Mouse (Mus musculus): Measurements from ENCODE around the gene Srrm4.

Gene Srrm4

DNA sequence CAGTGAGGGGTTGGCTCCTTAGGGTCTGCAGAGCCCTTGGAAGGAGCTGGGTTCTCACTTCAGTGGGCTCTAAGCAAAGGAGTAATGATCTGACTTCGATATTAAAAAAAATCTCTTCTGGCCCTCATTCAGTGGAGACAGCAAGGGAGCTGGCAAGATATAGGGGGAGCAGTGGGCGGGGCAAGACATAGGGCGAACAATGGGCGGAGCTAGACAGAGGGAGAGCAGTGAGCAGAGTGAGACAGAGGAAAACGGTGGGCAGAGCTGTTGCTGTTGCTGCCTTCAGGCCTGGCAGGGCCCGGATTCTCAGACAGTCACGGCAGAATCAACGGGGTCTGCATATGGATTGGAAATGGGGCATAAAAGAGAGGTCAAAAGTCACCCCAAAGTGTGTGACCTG lies 102.0 kb downstream of the Srrm4 start:
- no peak for DNase-seq (ENCODE audit: low spot score)

DNA sequence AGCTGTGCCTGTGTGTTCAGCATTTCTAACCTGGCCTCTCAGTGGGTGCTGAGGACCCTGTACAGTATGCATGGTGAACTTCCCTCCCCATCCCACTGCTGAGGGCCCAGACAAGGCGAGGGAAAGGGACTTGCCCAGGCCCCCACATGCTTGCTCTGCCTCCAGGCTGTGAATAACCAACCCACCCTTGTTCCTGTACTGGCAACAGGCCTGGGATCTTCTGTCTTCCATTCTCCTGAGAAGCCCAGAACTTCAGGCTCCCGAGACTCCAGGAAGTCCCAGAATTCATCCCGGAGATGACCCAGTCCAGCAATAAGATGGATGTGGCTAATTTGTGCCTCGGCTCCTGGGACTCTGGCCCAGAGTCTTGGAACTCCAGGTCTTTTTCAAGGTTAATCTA lies 105.5 kb downstream of the Srrm4 start:
- DNase-seq (ENCODE audit: low spot score), result no peak

- DNase-seq (ENCODE audit: low spot score), result no peak
These were observed 106.5 kb downstream of the Srrm4 start for GRCm38 (mm10) chr5:116485069-116485468.

- DNase-seq (ENCODE audit: low spot score), result no peak
These were observed 107.4 kb downstream of the Srrm4 start for GRCm38 (mm10) chr5:116484236-116484635.

DNA sequence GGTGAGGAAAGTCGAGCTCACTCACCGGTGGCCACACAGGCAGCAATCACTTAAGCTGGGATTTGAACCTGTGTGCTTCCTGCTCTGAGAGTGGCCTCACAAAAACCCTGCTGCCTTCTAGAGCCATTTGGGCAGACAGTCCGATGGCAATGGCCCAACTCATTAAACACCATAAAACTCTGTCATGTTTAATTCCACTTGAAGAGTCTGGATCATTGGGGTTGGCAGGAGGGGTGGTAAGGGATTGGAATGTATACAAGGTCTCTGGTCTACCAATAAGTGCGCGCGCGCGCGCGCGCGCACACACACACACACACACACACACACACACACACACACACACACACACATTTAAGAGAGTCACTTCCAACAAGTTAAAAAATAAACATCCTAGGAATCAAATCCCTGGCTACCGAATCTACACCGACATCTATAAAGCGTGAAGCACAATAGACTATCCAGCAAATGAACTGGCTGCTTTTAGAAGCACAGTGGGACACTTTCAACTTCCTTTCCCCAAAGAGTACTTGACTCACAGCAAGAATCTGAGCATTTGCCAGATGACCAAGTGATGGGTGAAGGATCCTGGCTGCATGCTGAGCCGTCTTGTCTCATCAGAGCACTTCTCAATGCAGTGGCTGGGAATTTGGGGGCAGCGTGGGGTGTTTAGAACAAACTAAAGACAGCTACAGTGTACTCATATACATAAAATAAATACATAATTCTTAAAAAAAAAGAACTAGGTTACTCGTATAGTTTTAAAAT lies 112.8 kb downstream of the Srrm4 start:
- DNase-seq (ENCODE audit: low spot score), result no peak

DNA sequence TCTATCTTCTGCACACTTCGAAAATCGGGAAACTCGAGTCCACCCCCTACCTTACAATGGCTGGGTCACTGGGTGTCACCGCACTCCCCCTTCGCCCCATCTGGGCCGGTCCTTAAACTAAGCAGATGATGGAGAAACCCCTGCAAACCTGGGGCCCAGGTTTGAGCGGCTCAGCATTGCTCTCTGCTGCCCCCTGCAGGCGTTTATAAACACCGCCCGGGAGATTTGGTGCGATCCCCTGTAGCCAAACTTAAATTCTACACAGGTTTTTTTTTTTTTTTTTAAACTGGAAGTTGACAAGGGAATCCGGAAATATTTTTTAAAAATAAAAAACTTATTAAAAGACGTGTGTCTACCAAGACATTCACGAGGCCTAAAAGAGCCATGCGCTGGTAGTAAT lies 115.6 kb downstream of the Srrm4 start:
- peak; percentile 46 for DNase-seq (ENCODE audit: low spot score)

- DNase-seq (ENCODE audit: low spot score), result no peak
These were observed 130.1 kb downstream of the Srrm4 start for GRCm38 (mm10) chr5:116461354-116462042.

- DNase-seq (ENCODE audit: low spot score), result no peak
These were observed 131.6 kb downstream of the Srrm4 start for GRCm38 (mm10) chr5:116459970-116460369.

GRCm38 (mm10) chr5:116457791-116458190 lies 133.8 kb downstream of the Srrm4 start:
- DNase-seq (ENCODE audit: low spot score), result no peak

DNA sequence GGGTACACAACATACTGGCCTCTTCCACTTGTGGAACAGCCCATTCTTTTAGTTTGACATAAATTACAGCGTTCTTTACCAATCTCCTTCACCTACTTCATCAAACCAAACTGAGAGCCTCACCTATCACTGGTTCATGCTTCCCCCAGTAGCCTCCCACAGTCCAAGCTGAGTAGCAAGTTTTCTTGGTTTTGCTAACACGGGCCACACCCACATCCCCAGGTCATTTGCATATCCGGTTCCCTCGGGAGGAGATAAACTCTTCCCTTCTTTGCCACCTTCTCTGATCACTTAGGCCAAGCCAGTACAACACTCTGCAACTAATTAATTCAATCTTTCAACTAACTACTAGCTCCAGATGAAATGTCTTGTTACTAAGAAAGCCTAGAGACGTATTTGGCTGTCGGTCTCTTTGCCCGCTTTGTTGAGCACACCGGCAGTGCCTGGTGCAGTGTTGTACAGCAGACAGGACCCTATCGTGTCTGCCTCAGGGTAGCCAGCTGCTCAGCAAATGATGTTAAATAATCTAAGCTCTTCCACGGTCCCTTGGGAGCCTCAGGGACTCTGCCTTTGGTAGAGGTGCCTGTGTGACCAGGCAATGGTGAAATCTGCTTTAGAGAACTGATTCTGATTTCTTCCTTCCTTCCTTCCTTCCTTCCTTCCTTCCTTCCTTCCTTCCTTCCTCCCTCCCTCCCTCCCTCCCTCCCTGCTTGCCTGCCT lies 134.7 kb downstream of the Srrm4 start:
- DNase-seq (ENCODE audit: low spot score), result no peak

DNA sequence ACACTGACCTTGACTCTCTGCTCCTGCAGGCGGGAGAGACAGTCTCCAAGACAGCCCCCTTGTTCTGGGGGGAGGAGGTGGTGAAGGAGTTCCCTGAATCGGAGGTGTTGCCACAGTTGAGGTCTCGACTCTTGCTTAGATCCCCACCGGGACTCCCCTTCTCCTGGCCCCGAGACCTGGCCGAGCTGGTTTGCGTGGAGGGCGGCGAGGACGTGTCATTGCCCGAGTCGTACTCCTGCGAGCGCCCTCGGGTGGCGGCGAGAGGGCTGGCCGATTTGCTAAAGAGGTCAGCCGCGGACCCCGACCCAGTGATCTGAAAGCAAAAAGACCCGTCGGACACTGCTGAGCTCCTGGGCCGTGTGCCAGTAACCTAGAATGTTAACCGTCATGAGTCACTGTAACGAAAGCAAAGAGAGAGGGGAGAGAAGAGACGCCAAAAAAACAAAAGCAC lies 138.2 kb downstream of the Srrm4 start:
- peak; percentile 59 for DNase-seq (ENCODE audit: low spot score)

DNA sequence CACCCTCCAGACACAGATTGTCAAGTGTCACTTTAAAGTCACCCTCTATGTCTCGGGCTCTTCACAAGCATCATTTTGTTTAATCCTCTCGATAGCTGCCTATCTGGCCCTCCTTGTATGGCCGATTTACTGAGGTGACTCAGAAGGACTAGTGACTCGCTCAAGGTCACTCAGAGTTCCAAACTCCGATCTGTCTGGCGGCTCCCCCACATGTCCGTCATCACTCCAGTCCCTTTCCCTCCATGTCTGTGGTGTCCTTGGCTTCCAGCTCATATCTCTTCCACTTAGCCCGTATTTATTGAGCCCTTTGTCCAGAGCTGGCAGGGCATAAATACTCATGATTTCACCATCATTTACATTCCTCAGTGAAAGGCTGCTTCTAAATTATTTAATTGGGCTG lies 140.7 kb downstream of the Srrm4 start:
- no peak for DNase-seq (ENCODE audit: low spot score)

DNA sequence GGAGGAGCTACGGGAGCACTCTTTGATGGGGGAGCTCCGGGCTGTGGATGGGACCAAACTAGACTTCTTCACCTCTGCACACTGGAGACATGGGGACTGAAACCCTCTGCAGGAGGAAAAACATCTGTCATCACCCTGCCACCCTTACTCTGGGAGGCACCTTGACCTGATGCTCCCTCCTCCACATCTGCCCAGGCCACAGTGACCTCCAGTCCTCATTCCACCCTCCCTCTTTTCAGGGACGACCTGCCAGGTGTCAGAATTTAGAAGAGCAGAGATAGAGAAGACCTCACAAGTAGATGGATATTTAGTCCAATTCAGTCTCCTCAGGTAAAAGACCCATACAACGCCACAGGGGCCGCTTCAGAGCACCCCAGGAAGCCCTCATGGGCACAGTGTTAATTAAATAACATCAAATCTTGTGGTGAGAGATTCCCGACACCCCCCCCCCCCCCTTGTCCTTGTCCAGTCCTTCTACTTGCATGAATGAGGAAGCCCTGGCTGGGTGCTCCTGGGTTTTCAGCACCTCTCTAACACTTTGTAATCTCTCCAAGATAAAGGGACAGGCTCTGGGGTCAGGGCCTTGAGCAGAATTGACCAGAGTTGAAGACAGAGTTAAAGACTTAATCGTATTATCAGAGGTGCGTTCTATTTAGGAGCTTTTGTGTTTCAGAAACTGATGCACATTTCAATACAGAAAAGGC lies 141.9 kb downstream of the Srrm4 start:
- DNase-seq (ENCODE audit: low spot score), result no peak

GRCm38 (mm10) chr5:116448409-116449191 lies 143.0 kb downstream of the Srrm4 start:
- DNase-seq (ENCODE audit: low spot score), result no peak

DNA sequence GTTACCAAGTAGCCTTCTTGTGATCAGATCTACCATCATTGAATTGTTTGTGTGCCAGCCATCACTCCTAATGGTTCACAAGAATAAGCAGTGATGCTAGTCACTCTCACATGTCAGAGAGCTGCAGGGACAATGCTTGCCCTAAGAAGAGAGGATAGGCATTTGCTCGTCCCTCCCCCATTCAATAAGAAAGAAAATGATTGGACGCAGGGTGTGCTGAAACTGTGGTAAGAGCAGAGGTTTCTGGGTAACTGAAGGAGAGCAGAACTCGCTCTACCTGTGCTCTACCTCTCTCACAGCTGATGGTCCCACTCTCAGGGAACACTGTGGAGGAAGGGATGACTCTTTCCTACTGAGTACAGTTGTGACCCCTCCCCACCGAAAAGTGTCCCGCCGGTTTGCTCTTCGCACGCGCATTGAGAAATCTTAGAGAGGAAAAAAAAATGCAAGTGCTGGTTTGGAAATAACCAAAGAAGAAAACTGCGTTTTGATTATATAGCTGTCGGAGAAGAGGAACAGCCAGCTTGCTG lies 143.7 kb downstream of the Srrm4 start:
- no peak for DNase-seq (ENCODE audit: low spot score)

DNA sequence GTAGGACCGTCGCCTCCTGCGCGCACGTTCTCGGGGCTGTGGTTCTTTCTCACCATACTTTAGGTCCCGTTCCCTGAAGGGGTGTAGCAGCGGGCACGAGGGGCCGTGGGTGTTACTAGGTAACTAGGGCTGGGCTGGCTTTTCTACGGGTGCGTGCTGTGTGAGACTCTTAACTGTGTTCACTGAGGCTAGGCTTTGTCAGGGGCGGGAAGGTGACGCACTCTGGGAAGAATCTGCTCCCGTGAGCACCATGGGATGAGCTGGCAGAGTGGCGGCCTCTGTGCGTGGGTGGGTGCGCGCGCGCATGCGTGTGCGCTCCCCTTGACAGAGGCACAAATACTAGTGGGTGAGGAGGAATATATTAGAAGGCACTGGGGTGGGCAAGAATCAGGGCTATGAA lies 145.1 kb downstream of the Srrm4 start:
- no peak for DNase-seq (ENCODE audit: low spot score)

- no peak for DNase-seq (ENCODE audit: low spot score)
These were observed 145.8 kb downstream of the Srrm4 start for GRCm38 (mm10) chr5:116445634-116446367.

DNA sequence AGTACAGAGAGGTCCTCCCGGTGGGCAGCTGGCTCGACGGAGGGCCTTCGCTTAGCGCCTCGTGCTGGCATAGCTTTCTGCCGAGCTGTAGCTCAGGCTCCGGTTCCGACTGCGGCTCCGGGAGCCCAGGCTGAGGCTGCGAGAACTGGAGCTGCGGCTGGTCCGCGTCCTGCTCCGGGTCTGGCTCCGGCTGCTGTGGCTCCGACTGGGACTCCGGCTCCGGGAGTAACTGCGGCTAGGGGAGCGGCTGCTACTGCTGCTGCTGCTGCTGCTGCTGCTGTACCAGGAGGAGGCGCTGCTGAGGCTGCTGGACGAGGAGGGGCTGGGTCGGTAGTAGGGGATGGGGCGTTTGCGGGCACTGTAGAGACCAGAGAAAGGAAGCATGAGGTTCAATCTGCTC lies 147.1 kb downstream of the Srrm4 start:
- DNase-seq (ENCODE audit: low spot score), result no peak

DNA sequence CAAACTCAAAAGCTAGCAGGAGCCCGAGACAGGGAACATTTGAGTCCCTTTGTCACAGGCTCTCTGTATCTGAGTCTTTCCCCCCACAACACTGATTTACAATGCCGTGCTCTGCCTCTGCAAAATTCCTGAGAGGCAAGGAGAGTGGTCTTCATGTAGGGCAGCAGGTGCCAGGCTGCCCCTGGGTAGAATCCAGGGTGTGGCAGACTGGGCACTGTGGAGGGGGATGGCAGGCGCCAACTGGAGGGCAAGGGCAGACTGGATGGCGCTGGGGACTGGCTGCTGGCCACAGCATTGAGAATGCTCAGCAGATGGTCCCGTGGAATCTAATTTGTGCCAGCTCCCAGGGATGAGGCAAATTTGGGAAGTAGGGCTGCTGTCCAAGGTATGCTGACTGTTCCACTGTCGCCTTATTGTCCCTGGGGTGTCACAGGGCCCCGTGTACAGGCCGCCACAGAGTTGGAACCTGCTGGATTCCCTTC lies 148.1 kb downstream of the Srrm4 start:
- no peak for DNase-seq (ENCODE audit: low spot score)

DNA sequence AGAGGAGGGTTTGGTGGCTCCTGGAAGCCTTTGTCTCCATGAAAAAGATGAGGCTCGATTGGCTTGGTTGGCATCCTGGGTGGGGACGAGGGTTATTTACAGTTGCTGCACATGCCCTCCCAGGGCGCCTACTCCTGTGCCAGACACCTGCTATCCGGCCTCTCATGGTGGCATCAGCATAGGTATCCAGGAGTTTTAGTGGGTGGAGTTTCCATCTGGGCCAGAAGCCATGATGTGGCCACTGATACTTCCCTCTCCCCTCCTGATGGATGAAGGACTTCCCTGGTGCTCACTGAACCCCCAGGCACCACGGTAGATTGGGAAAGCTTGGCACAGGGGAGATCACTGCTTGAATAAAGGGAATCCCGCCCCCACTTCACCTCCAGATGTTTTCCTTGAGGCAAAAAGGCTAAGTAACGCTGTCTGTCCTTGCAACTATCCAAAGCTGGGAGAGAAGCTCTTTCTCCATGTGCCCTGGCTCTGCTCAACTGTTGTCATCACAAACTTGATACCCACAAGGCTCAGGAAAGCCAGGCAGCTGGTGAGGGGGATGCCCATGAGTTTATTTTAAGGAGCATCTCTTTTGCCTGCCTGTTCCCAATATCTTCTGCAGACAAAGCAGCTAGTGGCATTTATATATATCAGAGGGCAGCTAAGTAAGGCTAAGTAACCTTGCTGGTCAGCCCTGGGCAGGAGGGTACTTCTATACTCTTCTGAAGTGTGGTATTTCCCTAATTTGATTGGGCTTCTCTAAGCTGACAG lies 148.7 kb downstream of the Srrm4 start:
- no peak for DNase-seq (ENCODE audit: low spot score)

Data from urinary bladder, postnatal 25 days (tissue).